Mouse (Mus musculus) embryonic facial prominence, embryonic 15.5 days (tissue): ENCODE measurements at regions not wholly inside any gene's neighbourhood (a gene's known extent, or its start where the extent isn't known, plus 50 kb on each side); places are given as distances from the start of the nearest gene placed in this dataset.
"Not testable (repeated sequence)": the region's sequence is repeated elsewhere in the genome, so short reads cannot be mapped to it uniquely, and the experiment has no call there.

Source experiments
- ATAC-seq: fragments of 200-750 bp; cut with Nextera tagmentation; 2 replicates; pipeline ENCODE4 v1.8.0; 2017; ENCODE audit warnings: low read depth, moderate TSS enrichment; ENCODE audit not compliant: insufficient number of reproducible peaks, low FRiP score, low TSS enrichment
- H3K27ac ChIP-seq: fragments of 300-500 bp; sonication (generic); replicated peaks from 2 replicates; pipeline ENCODE4 v1.5.1; 2015; ENCODE audit warnings: mild to moderate bottlenecking, inconsistent platforms
- H3K27me3 ChIP-seq: fragments of 300-500 bp; sonication (generic); 2 replicates; pipeline ENCODE4 v1.6.1; 2015; ENCODE audit warnings: inconsistent platforms
- H3K36me3 ChIP-seq: fragments of 300-500 bp; sonication (generic); 2 replicates; pipeline ENCODE4 v1.6.1; 2015; ENCODE audit warnings: mild to moderate bottlenecking, inconsistent platforms
- H3K4me1 ChIP-seq: fragments of 300-500 bp; sonication (generic); 2 replicates; pipeline ENCODE4 v1.6.1; 2015; ENCODE audit warnings: inconsistent platforms
- H3K4me2 ChIP-seq: fragments of 300-500 bp; sonication (generic); replicated peaks from 2 replicates; pipeline ENCODE4 v1.6.1; 2015; ENCODE audit warnings: mild to moderate bottlenecking, inconsistent platforms
- H3K4me3 ChIP-seq: fragments of 300-500 bp; sonication (generic); replicated peaks from 2 replicates; pipeline ENCODE4 v1.5.1; 2015; ENCODE audit warnings: mild to moderate bottlenecking, inconsistent platforms
- H3K9ac ChIP-seq: fragments of 300-500 bp; sonication (generic); 2 replicates; pipeline ENCODE4 v1.6.1; 2015; ENCODE audit warnings: inconsistent platforms
- H3K9me3 ChIP-seq: fragments of 300-500 bp; sonication (generic); replicated peaks from 2 replicates; pipeline ENCODE4 v1.6.1; 2016; ENCODE audit warnings: inconsistent platforms
- WGBS: fragments of 180-500 bp; shearing (Covaris S2); methylation state at CpG from one replicate; pipeline ENCODE4 v1.1.7; 2015; 5-methylcytosine and 5-hydroxymethylcytosine counted together

GRCm38 (mm10) chr3:117265790-117266189 is 94.9 kb downstream of the Plppr4 start:
- 90% methylated on average over 9 of the region's 9 CpGs for WGBS
- Histone ChIP-seq H3K9me3 (no peaks in the 10 kb centered on the region), H3K27ac (no peak overlapping the region), H3K4me3 (no peak overlapping the region), H3K9ac (no peak overlapping the region), H3K36me3 (no peaks in the 10 kb centered on the region), H3K4me1 (no peaks in the 10 kb centered on the region), H3K4me2 (no peak overlapping the region), H3K27me3 (no peaks in the 10 kb centered on the region)
- no peak for ATAC-seq

- ATAC-seq = no peak
- Histone ChIP-seq H3K9me3 (no peaks in the 10 kb centered on the region), H3K4me1 (no peaks in the 10 kb centered on the region), H3K27me3 (no peaks in the 10 kb centered on the region), H3K4me2 (no peak overlapping the region), H3K9ac (no peak overlapping the region), H3K27ac (no peak overlapping the region), H3K4me3 (no peak overlapping the region), H3K36me3 (no peaks in the 10 kb centered on the region)
Measured at GRCm38 (mm10) chr3:117247833-117248232, 112.8 kb downstream of the Plppr4 start.

GRCm38 (mm10) chr3:117241810-117242209 is 118.9 kb downstream of the Plppr4 start:
- H3K27me3 ChIP-seq = no peaks in the 10 kb centered on the region
- H3K36me3 ChIP-seq = no peaks in the 10 kb centered on the region
- no peaks in the 10 kb centered on the region for H3K9me3 ChIP-seq
- H3K4me2 ChIP-seq = no peak overlapping the region
- WGBS = 91% methylated on average over 6 of the region's 6 CpGs
- no peak for ATAC-seq
- no peaks in the 10 kb centered on the region for H3K4me1 ChIP-seq
- no peak overlapping the region for H3K27ac ChIP-seq
- no peak overlapping the region for H3K4me3 ChIP-seq
- no peak overlapping the region for H3K9ac ChIP-seq

GRCm38 (mm10) chr3:117226616-117227015 is 134.1 kb downstream of the Plppr4 start:
- Histone ChIP-seq H3K27ac (no peak overlapping the region), H3K9ac (no peak overlapping the region)

GRCm38 (mm10) chr3:117225041-117225440 is 135.6 kb downstream of the Plppr4 start:
- 66% methylated on average over 2 of the region's 2 CpGs for WGBS
- no peak for ATAC-seq
- no peak overlapping the region for H3K9ac ChIP-seq
- H3K27me3 ChIP-seq = no peaks in the 10 kb centered on the region
- no peaks in the 10 kb centered on the region for H3K9me3 ChIP-seq
- no peak overlapping the region for H3K4me2 ChIP-seq
- H3K36me3 ChIP-seq = no peaks in the 10 kb centered on the region
- no peak overlapping the region for H3K4me3 ChIP-seq
- H3K27ac ChIP-seq = no peak overlapping the region
- H3K4me1 ChIP-seq = no peaks in the 10 kb centered on the region

More at GRCm38 (mm10) chr3:117226616-117227015, 134.1 kb downstream of the Plppr4 start:
- ATAC-seq = no peak
- Histone ChIP-seq H3K4me1 (no peaks in the 10 kb centered on the region), H3K9me3 (no peaks in the 10 kb centered on the region), H3K4me2 (no peak overlapping the region), H3K4me3 (no peak overlapping the region), H3K27me3 (no peaks in the 10 kb centered on the region), H3K36me3 (no peaks in the 10 kb centered on the region)
- WGBS = 64% methylated on average over 3 of the region's 3 CpGs

GRCm38 (mm10) chr3:117217952-117218351 is 142.7 kb downstream of the Plppr4 start:
- no peak overlapping the region for H3K9ac ChIP-seq
- no peak for ATAC-seq
- 59% methylated on average over 1 of the region's 1 CpGs for WGBS

GRCm38 (mm10) chr3:117191903-117192302 is 168.8 kb downstream of the Plppr4 start:
- no peak overlapping the region for H3K9ac ChIP-seq
- no peaks in the 10 kb centered on the region for H3K9me3 ChIP-seq
- no peaks in the 10 kb centered on the region for H3K4me1 ChIP-seq
- H3K27me3 ChIP-seq = no peaks in the 10 kb centered on the region
- 69% methylated on average over 1 of the region's 1 CpGs for WGBS
- ATAC-seq = no peak
- H3K4me3 ChIP-seq = no peak overlapping the region
- no peak overlapping the region for H3K27ac ChIP-seq
- H3K36me3 ChIP-seq = no peaks in the 10 kb centered on the region
- H3K4me2 ChIP-seq = no peak overlapping the region

More at GRCm38 (mm10) chr3:117217952-117218351, 142.7 kb downstream of the Plppr4 start:
- Histone ChIP-seq H3K4me2 (no peak overlapping the region), H3K27ac (no peak overlapping the region), H3K4me3 (no peak overlapping the region), H3K4me1 (no peaks in the 10 kb centered on the region), H3K27me3 (no peaks in the 10 kb centered on the region), H3K36me3 (no peaks in the 10 kb centered on the region), H3K9me3 (no peaks in the 10 kb centered on the region)

GRCm38 (mm10) chr3:117188782-117189500 is 171.7 kb downstream of the Plppr4 start:
- no peak for ATAC-seq
- 33% methylated on average over 3 of the region's 3 CpGs for WGBS
- no peak overlapping the region for H3K4me3 ChIP-seq
- H3K9ac ChIP-seq = no peak overlapping the region
- no peak overlapping the region for H3K27ac ChIP-seq
- no peaks in the 10 kb centered on the region for H3K27me3 ChIP-seq
- no peaks in the 10 kb centered on the region for H3K36me3 ChIP-seq
- no peaks in the 10 kb centered on the region for H3K4me1 ChIP-seq
- no peaks in the 10 kb centered on the region for H3K9me3 ChIP-seq
- H3K4me2 ChIP-seq = no peak overlapping the region

GRCm38 (mm10) chr3:117183654-117184184 is 177.0 kb downstream of the Plppr4 start:
- 82% methylated on average over 4 of the region's 4 CpGs for WGBS
- H3K27me3 ChIP-seq = no peaks in the 10 kb centered on the region
- no peaks in the 10 kb centered on the region for H3K4me1 ChIP-seq
- no peak overlapping the region for H3K4me3 ChIP-seq
- H3K9ac ChIP-seq = no peak overlapping the region
- ATAC-seq = no peak
- H3K27ac ChIP-seq = no peak overlapping the region
- H3K36me3 ChIP-seq = no peaks in the 10 kb centered on the region
- no peaks in the 10 kb centered on the region for H3K9me3 ChIP-seq
- no peak overlapping the region for H3K4me2 ChIP-seq

- H3K9me3 ChIP-seq = no peaks in the 10 kb centered on the region
- 60% methylated on average over 2 of the region's 2 CpGs for WGBS
- ATAC-seq = no peak
- H3K27me3 ChIP-seq = no peaks in the 10 kb centered on the region
- H3K4me2 ChIP-seq = no peak overlapping the region
- no peak overlapping the region for H3K27ac ChIP-seq
- H3K4me3 ChIP-seq = no peak overlapping the region
- H3K4me1 ChIP-seq = no peaks in the 10 kb centered on the region
- H3K9ac ChIP-seq = no peak overlapping the region
- no peaks in the 10 kb centered on the region for H3K36me3 ChIP-seq
Measured at GRCm38 (mm10) chr3:117169740-117170139, 190.9 kb downstream of the Plppr4 start.

GRCm38 (mm10) chr3:117163046-117163445 is 194.3 kb upstream of the Palmd start:
- H3K9ac ChIP-seq = no peak overlapping the region
- no peak overlapping the region for H3K4me2 ChIP-seq
- H3K4me3 ChIP-seq = no peak overlapping the region
- H3K4me1 ChIP-seq = no peaks in the 10 kb centered on the region
- H3K27ac ChIP-seq = no peak overlapping the region
- H3K27me3 ChIP-seq = no peaks in the 10 kb centered on the region
- no peak for ATAC-seq
- H3K36me3 ChIP-seq = no peaks in the 10 kb centered on the region
- 21% methylated on average over 1 of the region's 1 CpGs for WGBS
- H3K9me3 ChIP-seq = no peaks in the 10 kb centered on the region

GRCm38 (mm10) chr3:117160689-117161088 is 191.9 kb upstream of the Palmd start:
- H3K4me2 ChIP-seq, H3K4me3 ChIP-seq, H3K9me3 ChIP-seq, H3K36me3 ChIP-seq, H3K4me1 ChIP-seq, ATAC-seq, H3K9ac ChIP-seq, H3K27ac ChIP-seq, H3K27me3 ChIP-seq: not testable (repeated sequence)
- 84% methylated on average over 3 of the region's 3 CpGs for WGBS
